Mouse (Mus musculus): Measurements from ENCODE around the gene Cgref1.

Gene Cgref1

GRCm38 (mm10) chr5:30944956-30945781 lies at the start of gene Cgref1:
Cgref1 (minus strand) TSS chr5:30945591.
- peak; percentile 78 for DNase-seq (ENCODE audit: low spot score)

GRCm38 (mm10) chr5:30994074-30994473 lies 48.7 kb upstream of the Cgref1 start:
- DNase-seq (ENCODE audit: low spot score): no peak

- DNase-seq (ENCODE audit: low spot score): no peak
Measured at GRCm38 (mm10) chr5:30992980-30993676, 47.7 kb upstream of the Cgref1 start.

GRCm38 (mm10) chr5:30982357-30982756 lies 37.0 kb upstream of the Cgref1 start:
- no peak for DNase-seq (ENCODE audit: low spot score)

- DNase-seq (ENCODE audit: low spot score): no peak
Measured at GRCm38 (mm10) chr5:30974870-30975656, 29.7 kb upstream of the Cgref1 start.

GRCm38 (mm10) chr5:30969440-30969839 lies 24.0 kb upstream of the Cgref1 start:
- no peak for DNase-seq (ENCODE audit: low spot score)

GRCm38 (mm10) chr5:30968416-30968815 lies 23.0 kb upstream of the Cgref1 start, which contains the start of gene Tcf23:
Tcf23 (plus strand) TSS chr5:30968662.
- no peak for DNase-seq (ENCODE audit: low spot score)

- DNase-seq (ENCODE audit: low spot score): no peak
Measured at GRCm38 (mm10) chr5:30966189-30966588, 20.8 kb upstream of the Cgref1 start.

GRCm38 (mm10) chr5:30963916-30964315 lies 18.5 kb upstream of the Cgref1 start:
- DNase-seq (ENCODE audit: low spot score): no peak

- DNase-seq (ENCODE audit: low spot score): no peak
Measured at GRCm38 (mm10) chr5:30961545-30962505, 16.4 kb upstream of the Cgref1 start.

- no peak for DNase-seq (ENCODE audit: low spot score)
Measured at GRCm38 (mm10) chr5:30960814-30961213, 15.4 kb upstream of the Cgref1 start.

GRCm38 (mm10) chr5:30959966-30960501 lies 14.6 kb upstream of the Cgref1 start, which contains the start of gene Preb:
Preb (minus strand) TSS chr5:30960361.
- peak; percentile 96 for DNase-seq (ENCODE audit: low spot score)

GRCm38 (mm10) chr5:30959198-30959854 lies 13.9 kb upstream of the Cgref1 start:
- DNase-seq (ENCODE audit: low spot score): peak; percentile 76

- no peak for DNase-seq (ENCODE audit: low spot score)
Measured at GRCm38 (mm10) chr5:30957891-30958290, 12.5 kb upstream of the Cgref1 start.

- DNase-seq (ENCODE audit: low spot score): no peak
Measured at GRCm38 (mm10) chr5:30955751-30956150, 10.4 kb upstream of the Cgref1 start.

GRCm38 (mm10) chr5:30954556-30954955 lies 9.2 kb upstream of the Cgref1 start:
- no peak for DNase-seq (ENCODE audit: low spot score)

- DNase-seq (ENCODE audit: low spot score): no peak
Measured at GRCm38 (mm10) chr5:30954065-30954464, 8.7 kb upstream of the Cgref1 start.

- DNase-seq (ENCODE audit: low spot score): no peak
Measured at GRCm38 (mm10) chr5:30952551-30952950, 7.2 kb upstream of the Cgref1 start.

GRCm38 (mm10) chr5:30951706-30952105 lies 6.3 kb upstream of the Cgref1 start:
- DNase-seq (ENCODE audit: low spot score): no peak

- no peak for DNase-seq (ENCODE audit: low spot score)
Measured at GRCm38 (mm10) chr5:30950922-30951321, 5.5 kb upstream of the Cgref1 start.

Data from yolk sac, embryonic 10.5 days (tissue).